Mouse (Mus musculus): Measurements from ENCODE around the gene Tmem179b.
A peak's percentile ranks its signal among the peaks of the same experiment; 100 is the strongest.
"Not testable (repeated sequence)": the region's sequence is repeated elsewhere in the genome, so short reads cannot be mapped to it uniquely, and the experiment has no call there.

Gene Tmem179b

GRCm38 (mm10) chr19:8774951-8775421 lies 719 bp upstream of the Tmem179b start:
- no peak for DNase-seq

DNA sequence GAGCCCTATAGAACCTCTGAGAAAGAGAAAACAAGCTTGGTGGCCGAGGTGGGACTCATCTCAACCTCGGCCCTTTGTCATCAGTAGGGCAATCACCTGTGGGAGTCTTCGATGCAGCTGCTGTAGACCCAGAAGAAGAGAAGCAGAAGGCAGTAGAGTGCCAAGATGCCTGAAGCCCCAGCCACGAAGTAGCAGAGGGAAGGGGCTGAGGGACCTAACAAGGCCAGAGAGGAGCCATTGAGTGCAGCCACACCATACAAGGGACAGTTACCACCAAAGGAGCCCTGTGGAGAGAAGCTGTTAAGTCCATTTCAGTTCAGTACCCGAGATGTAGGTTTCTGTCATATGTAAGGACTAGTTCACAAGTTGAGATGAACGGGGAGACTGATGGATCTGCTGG lies 858 bp downstream of the Tmem179b start:
- no peak for DNase-seq

DNA sequence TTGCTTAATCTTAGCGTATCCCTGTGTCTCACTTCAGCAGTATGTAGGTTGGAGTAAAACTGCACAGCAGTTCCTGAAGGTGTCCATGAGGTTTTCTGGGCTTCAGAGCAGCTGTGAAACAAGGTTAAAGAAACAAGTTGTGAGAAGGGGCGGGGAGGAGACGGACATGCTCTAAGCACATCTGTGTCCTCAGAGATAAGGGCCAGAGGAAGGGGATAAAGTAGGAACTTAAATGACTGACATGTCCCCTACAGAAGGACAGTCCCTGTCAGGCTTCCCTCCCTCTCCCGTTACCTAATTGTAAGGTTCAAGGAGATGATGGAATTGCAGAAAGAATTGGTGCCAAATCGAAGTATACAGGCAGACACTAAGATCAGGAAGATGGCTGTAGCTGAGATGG lies 1.3 kb downstream of the Tmem179b start:
- no peak for DNase-seq

- peak; percentile 90 for DNase-seq
Measured at GRCm38 (mm10) chr19:8770567-8771270, 3.5 kb downstream of the Tmem179b start, which contains the start of gene Tmem223. TSS of gene Tmem223 (plus strand) at chr19:8770996.

DNA sequence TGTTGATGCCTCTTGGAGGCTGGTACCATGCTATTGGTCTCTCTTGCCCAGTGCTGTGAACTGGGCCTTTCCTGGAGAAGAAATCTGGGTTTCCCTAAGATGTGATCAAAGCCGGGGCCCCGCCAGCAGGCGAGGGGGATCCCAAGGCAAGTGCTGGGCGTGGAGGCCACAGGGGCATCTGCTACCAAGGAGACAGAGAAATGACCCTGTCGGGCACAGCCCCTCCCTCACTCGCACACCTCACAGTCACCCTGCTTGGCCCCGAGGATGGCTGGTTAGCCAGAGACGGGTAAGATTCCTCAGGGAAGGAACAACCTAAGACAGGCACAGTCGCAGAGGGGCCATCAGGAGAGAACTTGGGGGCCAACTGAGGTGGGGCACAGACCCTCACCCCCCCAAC lies 8.7 kb downstream of the Tmem179b start:
- no peak for DNase-seq

DNA sequence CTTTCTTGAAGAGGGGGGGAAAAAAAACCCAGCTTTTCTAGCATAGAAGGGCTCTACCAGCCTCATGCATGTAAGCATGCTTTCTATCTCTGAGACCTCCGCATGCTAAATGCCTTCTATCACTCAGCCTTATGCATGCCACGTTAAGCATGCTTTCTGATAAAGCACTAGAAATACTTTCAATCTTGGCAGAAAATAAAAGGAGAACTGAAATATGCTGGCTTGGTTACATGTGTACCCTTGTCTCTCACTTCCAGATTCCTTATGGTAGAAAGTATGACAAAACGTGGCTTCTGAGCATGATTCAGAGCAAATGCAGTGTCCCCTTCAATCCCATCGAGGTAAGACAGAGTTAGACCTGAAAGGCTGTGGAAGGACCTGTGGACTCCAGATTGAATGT lies 11.0 kb downstream of the Tmem179b start:
- DNase-seq: no peak

DNA sequence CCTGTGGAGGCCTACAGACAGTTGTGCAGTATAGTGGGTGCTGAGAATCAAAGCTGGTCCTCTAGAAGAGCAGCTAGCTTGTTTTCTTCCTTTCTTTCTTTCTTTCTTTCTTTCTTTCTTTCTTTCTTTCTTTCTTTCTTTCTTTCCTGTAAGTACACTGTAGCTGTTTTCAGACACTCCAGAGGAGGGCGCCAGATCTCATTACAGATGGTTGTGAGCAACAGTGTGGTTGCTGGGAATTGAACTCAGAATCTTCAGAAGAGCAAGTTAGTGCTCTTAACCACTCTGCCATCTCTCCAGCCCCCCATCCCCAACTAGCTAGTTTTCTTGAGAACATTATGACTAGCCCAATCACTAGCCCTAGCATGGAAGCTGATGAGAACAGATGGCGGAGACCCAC lies 13.5 kb downstream of the Tmem179b start:
- peak; percentile 50 for DNase-seq

GRCm38 (mm10) chr19:8758899-8759298 lies 15.4 kb downstream of the Tmem179b start:
- no peak for DNase-seq

- peak; percentile 13 for DNase-seq
Measured at GRCm38 (mm10) chr19:8757471-8757998, 16.7 kb downstream of the Tmem179b start.

DNA sequence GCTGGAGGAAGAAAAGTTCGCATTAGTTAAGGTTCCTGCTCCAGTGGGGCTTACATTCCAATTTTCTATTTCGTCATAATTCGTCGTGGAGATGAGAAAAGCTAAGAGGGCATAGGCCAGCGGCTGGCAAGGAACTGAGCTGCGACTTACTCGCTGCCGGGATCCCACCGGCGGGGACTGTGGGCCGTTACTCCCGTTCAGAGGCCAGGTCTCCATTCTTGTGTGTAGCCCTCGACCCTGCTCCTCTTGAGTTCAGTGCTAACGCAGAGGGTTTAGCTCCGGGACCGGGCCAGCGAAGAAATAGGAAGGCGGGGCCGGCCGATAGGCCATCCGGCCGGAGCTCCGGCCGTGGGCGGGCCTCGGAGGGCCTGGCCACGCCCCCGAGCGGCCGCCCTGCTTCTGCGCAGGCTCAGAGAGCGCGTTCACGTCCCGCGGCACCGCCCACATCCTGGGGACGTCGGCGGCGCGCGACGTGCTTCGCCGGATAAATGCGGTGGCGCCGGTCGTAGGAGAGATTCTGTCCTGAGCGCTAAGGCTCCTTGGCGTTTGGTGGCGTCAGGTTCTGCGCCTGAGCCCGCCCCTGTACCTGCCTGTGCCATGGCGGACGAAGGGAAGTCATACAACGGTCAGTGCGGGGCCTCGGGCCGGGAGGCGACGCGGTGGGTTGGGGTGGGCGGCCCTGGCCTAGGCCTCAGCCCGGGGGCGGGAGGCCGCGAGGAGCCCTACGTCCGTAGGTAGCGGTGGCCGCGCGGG lies 17.5 kb downstream of the Tmem179b start, which contains the start of gene Nxf1:
Gene Nxf1 (plus strand): TSS at position 439 of the 753 bp plus-strand sequence.
- peak; percentile 97 for DNase-seq

GRCm38 (mm10) chr19:8755652-8756051 lies 18.6 kb downstream of the Tmem179b start:
- DNase-seq: no peak

DNA sequence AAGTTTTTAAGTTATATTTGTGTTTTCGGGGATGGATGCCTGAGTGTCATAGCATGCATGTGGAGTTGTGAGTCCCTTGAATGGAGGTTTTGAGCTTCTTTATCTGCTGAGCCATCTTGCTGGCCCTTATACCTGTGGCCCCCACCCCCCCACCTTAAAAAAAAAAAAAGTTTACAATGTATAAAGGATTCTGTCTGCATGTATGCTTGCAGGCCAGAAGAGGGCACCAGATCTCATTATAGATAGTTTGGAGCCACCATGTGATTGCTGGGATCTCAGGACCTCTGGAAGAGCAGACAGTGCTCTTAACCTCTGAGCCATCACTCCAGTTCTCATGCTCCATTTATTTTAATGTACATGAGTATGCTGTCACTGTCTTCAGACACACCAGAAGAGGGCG lies 26.9 kb downstream of the Tmem179b start:
- DNase-seq: no peak

DNA sequence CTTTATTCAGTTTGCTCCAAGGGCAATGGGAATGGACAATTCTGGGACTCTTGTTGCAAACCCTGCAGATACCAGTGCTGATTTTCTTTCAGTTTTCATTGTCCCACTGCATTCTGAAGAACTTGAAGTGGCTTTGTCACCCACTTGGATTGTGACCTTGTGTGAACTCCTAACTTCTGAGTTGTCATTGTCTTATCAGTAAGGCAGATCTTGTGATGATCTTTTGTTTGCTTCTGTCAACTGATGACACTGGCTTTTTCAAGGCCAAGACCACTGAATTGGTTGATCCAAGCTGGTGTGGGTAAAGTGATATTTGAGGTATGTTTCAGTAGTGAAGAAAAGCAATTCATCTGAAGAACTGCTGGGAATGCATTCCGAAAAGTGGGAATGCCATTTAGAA lies 28.9 kb downstream of the Tmem179b start:
- no peak for DNase-seq

DNA sequence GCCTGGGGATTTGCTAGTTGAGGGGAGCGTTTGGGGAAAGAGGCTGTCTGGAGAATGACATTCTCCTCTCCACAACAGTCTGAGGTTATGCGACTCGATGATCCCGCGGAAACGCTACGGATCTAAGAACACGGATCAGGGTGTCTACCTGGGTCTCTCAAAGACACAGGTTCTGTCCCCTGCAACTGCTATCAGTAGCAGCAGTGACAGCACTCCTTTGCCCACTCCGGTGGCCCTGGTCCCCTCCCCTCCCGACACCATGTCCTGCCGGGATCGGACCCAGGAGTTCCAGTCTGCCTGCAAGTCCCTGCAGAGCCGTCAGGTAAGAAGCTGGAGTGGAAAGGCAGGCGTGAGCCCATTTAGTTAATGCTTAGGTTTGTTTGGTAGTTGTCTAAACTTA lies 32.1 kb downstream of the Tmem179b start:
- peak; percentile 28 for DNase-seq

GRCm38 (mm10) chr19:8741243-8741869 lies 32.9 kb downstream of the Tmem179b start, which contains the start of gene Stx5a:
TSS of gene Stx5a (plus strand) at chr19:8741413.
- DNase-seq: peak; percentile 95

DNA sequence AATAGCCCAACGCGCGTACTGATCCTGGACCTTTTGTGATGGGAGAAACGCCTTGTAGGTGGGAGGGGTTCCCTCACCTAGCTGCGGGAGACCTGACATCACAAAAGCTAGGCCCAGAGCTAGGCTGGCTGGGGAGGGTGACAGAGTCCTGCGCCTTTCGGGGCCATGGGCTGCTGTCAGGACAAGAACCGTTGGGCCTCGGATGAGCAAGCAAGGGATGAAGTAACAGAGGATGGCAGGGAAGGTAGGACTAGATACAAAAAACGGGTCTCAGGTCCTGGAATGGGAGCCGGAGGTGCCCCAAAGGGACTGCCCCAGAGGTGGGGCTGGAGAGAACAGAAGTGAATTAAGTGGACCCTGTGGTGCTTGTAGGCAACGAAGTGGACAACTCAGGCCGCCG lies 33.7 kb downstream of the Tmem179b start, which contains the start of gene 1700092M07Rik:
Gene 1700092M07Rik (plus strand): TSS at position 116 of the 400 bp plus-strand sequence.
- no peak for DNase-seq

DNA sequence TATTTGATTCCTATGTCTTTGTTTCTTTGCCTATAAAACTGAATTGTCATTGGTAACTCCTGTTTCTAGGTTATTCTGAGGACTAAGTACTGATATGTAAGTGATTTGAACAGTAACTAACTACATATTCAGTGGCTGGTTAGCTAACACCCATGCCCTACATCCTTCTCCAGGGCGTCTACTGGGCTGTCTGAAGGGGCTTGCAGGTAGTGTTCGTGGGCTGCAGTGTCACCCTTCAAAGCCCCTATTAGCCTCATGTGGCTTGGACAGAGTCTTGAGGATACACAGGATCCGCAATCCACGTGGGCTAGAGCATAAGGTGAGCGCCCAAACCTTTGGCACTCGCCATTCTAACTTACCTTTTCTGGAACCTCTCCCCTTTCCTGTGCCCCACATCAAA lies 34.6 kb downstream of the Tmem179b start:
- no peak for DNase-seq

- no peak for DNase-seq
Measured at GRCm38 (mm10) chr19:8738911-8739310, 35.4 kb downstream of the Tmem179b start.

DNA sequence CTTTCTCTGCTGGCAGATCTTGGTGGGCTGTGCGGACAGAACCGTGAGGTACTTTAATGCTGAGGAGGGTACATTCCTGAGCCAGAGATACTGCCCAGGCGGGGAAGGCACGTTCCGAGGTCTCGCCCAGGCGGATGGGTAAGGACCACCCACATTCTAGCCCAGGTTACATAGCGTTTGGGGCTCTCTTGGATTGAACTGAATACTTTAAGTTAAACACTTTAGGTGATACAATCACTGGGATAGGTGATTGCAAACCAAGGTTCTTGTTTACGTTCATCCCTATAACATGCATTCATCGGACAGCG lies 38.2 kb downstream of the Tmem179b start:
- no peak for DNase-seq

DNA sequence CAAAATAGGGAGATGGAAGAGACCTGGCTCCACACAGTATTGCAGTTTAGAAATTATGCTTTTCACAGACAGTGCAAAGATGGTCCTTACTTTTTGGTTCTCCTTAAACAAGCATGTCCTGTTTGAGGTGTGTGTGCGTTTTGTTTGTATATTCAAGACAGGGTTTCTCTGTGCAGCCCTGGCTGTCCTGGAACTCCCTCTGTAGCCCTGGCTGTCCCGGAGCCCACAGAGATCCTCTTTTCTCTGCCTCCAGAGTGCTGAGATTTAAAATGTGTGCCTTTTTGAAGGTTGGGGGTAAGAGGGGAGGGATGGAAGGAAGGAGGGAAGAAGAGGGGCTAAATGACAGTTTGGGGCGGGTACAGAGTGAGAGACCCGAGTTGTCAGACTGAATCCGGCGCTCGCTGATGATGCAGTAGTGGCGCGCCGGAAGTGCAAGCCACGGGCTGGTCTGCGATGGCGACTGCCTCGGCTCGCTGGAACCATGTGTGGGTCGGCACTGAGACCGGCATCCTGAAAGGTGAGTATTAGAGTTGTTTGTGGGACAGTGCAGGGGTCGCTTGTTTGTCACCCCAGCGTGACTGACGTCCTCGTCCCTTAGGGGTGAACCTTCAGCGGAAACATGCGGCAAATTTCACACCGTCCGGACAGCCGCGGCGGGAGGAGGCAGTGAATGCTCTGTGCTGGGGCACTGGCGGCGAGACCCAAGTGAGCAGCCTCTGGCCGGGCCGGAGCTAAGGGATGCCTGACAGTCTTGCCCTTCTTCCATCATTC lies 38.7 kb downstream of the Tmem179b start, which contains the start of gene Wdr74:
Gene Wdr74 (plus strand): TSS at position 439 of the 771 bp plus-strand sequence.
- DNase-seq: peak; percentile 95

GRCm38 (mm10) chr19:8734334-8734733 lies 39.9 kb downstream of the Tmem179b start:
- DNase-seq: no peak

DNA sequence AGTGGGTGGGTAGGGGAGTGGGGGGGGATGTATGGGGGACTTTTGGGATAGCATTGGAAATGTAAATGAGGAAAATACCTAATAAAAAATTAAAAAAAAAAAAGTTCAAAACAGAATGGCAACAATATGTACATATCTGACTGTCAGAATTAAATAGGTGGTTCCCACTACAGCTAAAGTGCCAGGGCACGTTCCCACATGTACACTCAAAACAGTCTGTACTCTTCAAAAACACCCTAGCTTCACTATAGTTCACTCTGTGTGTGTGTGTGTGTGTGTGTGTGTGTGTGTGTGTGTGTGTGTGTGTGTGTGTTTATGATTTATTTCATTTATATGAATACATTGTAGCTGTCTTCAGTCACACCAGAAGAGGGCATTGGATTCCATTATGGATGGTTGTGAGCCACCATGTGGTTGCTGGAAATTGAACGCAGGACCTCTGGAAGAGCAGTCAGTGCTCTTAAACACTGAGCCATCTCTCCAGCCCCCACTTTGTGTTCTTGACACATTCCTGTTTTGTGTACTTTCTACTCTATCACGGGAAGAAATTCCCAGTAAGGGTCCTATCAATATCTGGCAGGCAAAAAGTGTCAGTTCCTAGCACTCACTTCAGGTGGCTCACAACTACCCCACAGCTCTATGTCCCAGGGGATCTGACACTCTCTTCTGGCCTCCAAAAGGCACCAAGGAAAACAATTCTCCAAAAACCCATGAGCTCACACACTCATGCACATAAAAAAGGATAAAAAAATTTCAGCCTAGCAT lies 45.8 kb downstream of the Tmem179b start:
- not testable (repeated sequence) for DNase-seq
